Mouse (Mus musculus): ENCODE data around the gene Hrg. TPM values are rescaled to one million over a fixed set of nuclear protein-coding genes. Genes with fewer than 3 reads are reported as not detected.

The Hrg gene
- polyA plus RNA-seq, 1 experiment, result not detected

Other genes starting within 250 kb of the Hrg start
- gene Crygs, start 139.5 kb upstream of the Hrg start, polyA plus RNA-seq (2012; rRNA removed), result 0.20 TPM in 1 of 2 replicates, not detected in the other
- 14.5 and 14.7 TPM in 2 replicates for gene Tbccd1, start 93.4 kb upstream of the Hrg start, polyA plus RNA-seq (2012; rRNA removed)
- gene Dnajb11, start 93.2 kb upstream of the Hrg start, polyA plus RNA-seq (2012; rRNA removed), result 16.0 and 18.5 TPM in 2 replicates
- 1.8 and 30.1 TPM in 2 replicates for gene Ahsg, start 59.8 kb upstream of the Hrg start, polyA plus RNA-seq (2012; rRNA removed)
- 1.2 and 1.6 TPM in 2 replicates for gene Fetub, start 32.7 kb upstream of the Hrg start, polyA plus RNA-seq (2012; rRNA removed)
- 0.80 and 0.91 TPM in 2 replicates for gene Kng2, start 78.4 kb downstream of the Hrg start, polyA plus RNA-seq (2012; rRNA removed)
- 0.05 and 0.98 TPM in 2 replicates for gene Kng1, start 106.8 kb downstream of the Hrg start, polyA plus RNA-seq (2012; rRNA removed)
- gene Eif4a2, start 156.4 kb downstream of the Hrg start, polyA plus RNA-seq (2012; rRNA removed), result 109 and 137 TPM in 2 replicates
- 2.6 and 3.4 TPM in 2 replicates for gene Rfc4, start 176.7 kb downstream of the Hrg start, polyA plus RNA-seq (2012; rRNA removed)
- 52.4 and 61.3 TPM in 2 replicates for gene Adipoq, start 195.5 kb downstream of the Hrg start, polyA plus RNA-seq (2012; rRNA removed)

Data from thymus, adult 2 months (tissue).